Mouse (Mus musculus) limb, embryonic 13.5 days (tissue): Measurements from ENCODE around the gene Pum3. TPM values are rescaled to one million over a fixed set of nuclear protein-coding genes. Genes with fewer than 3 reads are reported as not detected.

Experiments used
- ATAC-seq: fragments of 200-750 bp; cut with Nextera tagmentation; 2 replicates; pipeline ENCODE4 v1.8.0; 2017; ENCODE audit warnings: low read depth, moderate number of reproducible peaks, moderate TSS enrichment; ENCODE audit not compliant: low FRiP score
- H3K27ac ChIP-seq: fragments of 300-500 bp; sonication (generic); 2 replicates; pipeline ENCODE4 v1.5.1; 2015; ENCODE audit warnings: inconsistent platforms, mild to moderate bottlenecking, moderate library complexity
- H3K27me3 ChIP-seq: fragments of 300-500 bp; sonication (generic); 2 replicates; pipeline ENCODE4 v1.6.1; 2015; ENCODE audit warnings: mild to moderate bottlenecking, inconsistent platforms
- H3K36me3 ChIP-seq: fragments of 300-500 bp; sonication (generic); 2 replicates; pipeline ENCODE4 v1.6.1; 2015; ENCODE audit warnings: inconsistent platforms, mild to moderate bottlenecking, moderate library complexity
- H3K4me1 ChIP-seq: fragments of 300-500 bp; sonication (generic); 2 replicates; pipeline ENCODE4 v1.6.1; 2015; ENCODE audit warnings: inconsistent platforms
- H3K4me2 ChIP-seq: fragments of 300-500 bp; sonication (generic); replicated peaks from 2 replicates; pipeline ENCODE4 v1.6.1; 2015; ENCODE audit warnings: inconsistent platforms, mild to moderate bottlenecking, moderate library complexity
- H3K4me3 ChIP-seq: fragments of 300-500 bp; sonication (generic); 2 replicates; pipeline ENCODE4 v1.5.1; 2015; ENCODE audit warnings: moderate library complexity, mild to moderate bottlenecking, inconsistent platforms
- H3K9ac ChIP-seq: fragments of 300-500 bp; sonication (generic); 2 replicates; pipeline ENCODE4 v1.6.1; 2015; ENCODE audit warnings: mild to moderate bottlenecking, inconsistent platforms
- H3K9me3 ChIP-seq: fragments of 300-500 bp; sonication (generic); 2 replicates; pipeline ENCODE4 v1.6.1; 2016; ENCODE audit warnings: inconsistent platforms
- WGBS: fragments of 180-500 bp; shearing (Covaris S2); methylation state at CpG from one replicate; pipeline ENCODE4 v1.1.7; 2015; 5-methylcytosine and 5-hydroxymethylcytosine counted together
- polyA plus RNA-seq: library from polyadenylated mRNA; unstranded; fragments of >200 nt; fragmentation: Nextera tagmentation; extraction: Ambion mirVana; gene quantifications from 2 replicates; pipeline ENCODE4 v1.2.1, GENCODE M21; 2015

Pum3 gene
- polyA plus RNA-seq, 1 experiment from 2014 or later, result 74.6 TPM

DNA sequence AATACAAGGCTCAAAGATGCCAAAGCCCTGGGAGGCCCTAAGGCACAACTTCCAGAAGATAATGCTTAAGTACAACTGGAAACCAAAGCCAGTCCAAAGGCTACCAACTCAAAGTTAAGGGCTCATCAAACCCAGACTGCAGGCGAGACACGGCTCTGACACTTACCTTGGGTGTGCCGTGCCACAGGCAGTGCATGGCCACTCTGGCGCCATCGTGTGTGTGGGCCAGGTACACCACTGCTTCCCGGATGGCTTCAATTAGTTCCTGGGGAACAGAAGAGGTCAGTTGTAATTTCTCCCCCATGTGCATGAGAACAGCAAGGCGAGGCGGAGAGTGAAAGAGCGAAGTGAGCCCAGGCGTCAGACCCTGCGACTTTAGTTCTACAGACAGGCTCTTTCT, 13.1 kb downstream of the Pum3 start:
- H3K27me3 ChIP-seq, result no peaks in the 10 kb centered on the region
- no peaks in the 10 kb centered on the region for H3K4me1 ChIP-seq
- no peak overlapping the region for H3K4me2 ChIP-seq
- H3K4me3 ChIP-seq, result no peak overlapping the region
- no peaks in the 10 kb centered on the region for H3K9me3 ChIP-seq
- ATAC-seq, result peak; percentile 64; the same call in 1 of the 2 replicates
- no peak overlapping the region for H3K9ac ChIP-seq
- H3K27ac ChIP-seq, result no peak overlapping the region
- H3K36me3 ChIP-seq, result peaks cover 79% of the 10 kb centered on the region
- WGBS, result 39% methylated on average over 11 of the region's 11 CpGs

DNA sequence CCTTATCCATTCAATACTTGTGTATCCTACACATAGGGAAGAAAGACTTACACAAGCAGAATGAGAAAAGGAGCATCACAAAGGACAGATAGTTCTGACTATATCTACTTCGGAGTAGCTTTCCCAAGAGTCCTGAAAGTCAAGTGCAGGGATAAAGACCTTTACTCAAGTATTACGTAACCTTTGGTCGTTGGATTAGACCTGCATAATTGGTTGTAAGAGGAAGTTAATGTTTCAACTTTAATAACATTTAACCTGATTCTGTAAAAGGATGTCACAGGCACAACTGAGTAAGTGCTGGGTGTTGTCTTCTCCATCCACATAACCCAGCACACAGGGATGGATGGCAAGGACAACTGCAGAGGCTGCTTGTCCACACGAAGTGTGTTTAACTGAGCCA, 18.3 kb downstream of the Pum3 start:
- Histone ChIP-seq H3K27me3 (no peaks in the 10 kb centered on the region), H3K9ac (no peak overlapping the region), H3K27ac (no peak overlapping the region), H3K9me3 (no peaks in the 10 kb centered on the region), H3K36me3 (peaks cover 65% of the 10 kb centered on the region), H3K4me2 (no peak overlapping the region), H3K4me3 (no peak overlapping the region), H3K4me1 (no peaks in the 10 kb centered on the region)
- 94% methylated on average over 4 of the region's 4 CpGs for WGBS
- no peak for ATAC-seq

DNA sequence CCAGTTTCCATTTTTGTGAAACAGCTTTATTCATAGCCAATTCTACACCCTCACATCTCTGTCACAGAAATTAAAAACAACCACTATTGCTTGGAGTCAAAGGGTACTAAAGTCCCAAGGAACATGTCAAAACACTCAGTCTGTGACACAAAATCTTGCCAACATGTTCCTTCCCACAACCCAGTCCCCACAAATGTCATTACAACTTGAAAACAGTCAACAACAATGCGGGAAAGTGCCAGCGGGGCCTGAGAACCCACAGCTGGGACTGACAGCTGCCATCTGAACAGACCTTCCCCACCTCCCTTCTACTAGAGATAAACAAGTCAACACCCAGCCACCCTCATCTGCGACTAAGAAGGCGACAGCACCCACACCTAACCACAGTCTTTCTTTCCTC, 18.9 kb downstream of the Pum3 start:
- peaks cover 59% of the 10 kb centered on the region for H3K36me3 ChIP-seq
- WGBS, result 87% methylated on average over 4 of the region's 4 CpGs

DNA sequence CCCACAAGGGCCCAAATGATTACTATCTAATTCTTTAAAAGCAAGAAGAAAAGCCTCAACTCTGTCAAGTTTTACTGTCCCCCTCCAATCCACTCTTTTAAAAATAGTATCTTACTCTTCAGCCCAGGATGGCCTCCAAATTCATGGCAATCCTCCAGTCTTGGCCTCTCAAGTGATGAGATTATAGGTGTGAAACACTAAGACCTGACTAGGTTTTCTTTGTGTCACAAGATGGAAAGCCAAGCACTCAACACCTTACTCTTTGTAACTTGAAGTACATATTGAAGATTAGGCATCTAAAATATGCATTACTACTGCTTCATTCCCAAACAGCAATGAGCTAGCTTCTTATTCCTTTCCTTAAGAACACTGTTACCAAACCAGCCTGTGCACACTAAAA, 19.8 kb downstream of the Pum3 start:
- Histone ChIP-seq H3K4me3 (no peak overlapping the region), H3K27ac (no peak overlapping the region), H3K4me2 (no peak overlapping the region), H3K4me1 (no peaks in the 10 kb centered on the region), H3K27me3 (no peaks in the 10 kb centered on the region), H3K9me3 (no peaks in the 10 kb centered on the region), H3K9ac (no peak overlapping the region), H3K36me3 (peaks cover 52% of the 10 kb centered on the region)
- ATAC-seq, result no peak

More for the DNA sequence above, 18.9 kb downstream of the Pum3 start:
- Histone ChIP-seq H3K4me1 (no peaks in the 10 kb centered on the region), H3K27me3 (no peaks in the 10 kb centered on the region), H3K9ac (no peak overlapping the region), H3K9me3 (no peaks in the 10 kb centered on the region), H3K27ac (no peak overlapping the region), H3K4me2 (no peak overlapping the region), H3K4me3 (no peak overlapping the region)
- no peak for ATAC-seq

DNA sequence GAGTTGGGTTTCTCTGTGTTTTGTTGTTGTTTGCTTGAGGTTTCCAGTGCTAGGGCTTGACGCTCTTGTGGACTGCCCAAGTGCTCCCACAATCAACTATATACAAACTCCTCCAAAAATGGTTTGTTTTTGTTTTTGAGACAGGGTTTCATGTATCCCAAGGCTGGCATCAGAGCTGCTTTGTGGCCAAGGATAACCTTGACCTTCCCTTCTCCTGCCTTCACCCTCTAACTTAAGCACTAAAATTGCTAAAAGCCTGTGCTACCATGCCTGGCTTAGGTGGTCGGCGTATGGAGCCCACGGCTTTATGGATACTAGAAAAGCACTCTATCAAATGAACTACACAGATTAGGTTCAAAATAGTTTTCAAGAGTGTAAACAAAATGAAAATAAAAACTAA, 20.4 kb downstream of the Pum3 start:
- Histone ChIP-seq H3K4me2 (no peak overlapping the region), H3K36me3 (peaks cover 50% of the 10 kb centered on the region), H3K27ac (no peak overlapping the region), H3K9ac (no peak overlapping the region), H3K4me3 (no peak overlapping the region), H3K4me1 (no peaks in the 10 kb centered on the region), H3K9me3 (no peaks in the 10 kb centered on the region), H3K27me3 (no peaks in the 10 kb centered on the region)
- no peak for ATAC-seq
- 92% methylated on average over 4 of the region's 4 CpGs for WGBS

DNA sequence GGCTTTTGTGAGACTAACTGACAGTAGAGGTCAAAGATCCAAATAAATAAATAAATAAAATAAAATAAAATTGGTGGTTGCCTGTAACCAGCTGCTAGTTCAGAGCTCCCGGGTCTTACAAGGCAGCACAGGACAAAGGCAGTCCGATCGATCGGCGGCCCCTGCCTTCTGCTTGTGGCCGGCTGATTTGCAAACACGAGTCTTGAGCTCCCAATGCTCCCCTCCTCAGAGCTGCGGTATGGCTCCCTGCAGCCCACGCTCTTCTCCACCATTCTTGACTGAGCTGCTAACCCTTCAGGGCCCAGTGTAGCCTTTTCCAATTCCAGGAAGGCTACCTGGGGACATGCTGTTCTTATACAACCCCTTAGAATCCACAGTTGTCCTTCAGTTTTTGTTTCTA, 31.8 kb downstream of the Pum3 start:
- Histone ChIP-seq H3K27me3 (no peaks in the 10 kb centered on the region), H3K4me1 (no peaks in the 10 kb centered on the region), H3K4me2 (no peak overlapping the region), H3K9ac (no peak overlapping the region), H3K27ac (no peak overlapping the region), H3K36me3 (peaks cover 83% of the 10 kb centered on the region), H3K9me3 (no peaks in the 10 kb centered on the region), H3K4me3 (no peak overlapping the region)
- no peak for ATAC-seq
- WGBS, result 85% methylated on average over 9 of the region's 9 CpGs

DNA sequence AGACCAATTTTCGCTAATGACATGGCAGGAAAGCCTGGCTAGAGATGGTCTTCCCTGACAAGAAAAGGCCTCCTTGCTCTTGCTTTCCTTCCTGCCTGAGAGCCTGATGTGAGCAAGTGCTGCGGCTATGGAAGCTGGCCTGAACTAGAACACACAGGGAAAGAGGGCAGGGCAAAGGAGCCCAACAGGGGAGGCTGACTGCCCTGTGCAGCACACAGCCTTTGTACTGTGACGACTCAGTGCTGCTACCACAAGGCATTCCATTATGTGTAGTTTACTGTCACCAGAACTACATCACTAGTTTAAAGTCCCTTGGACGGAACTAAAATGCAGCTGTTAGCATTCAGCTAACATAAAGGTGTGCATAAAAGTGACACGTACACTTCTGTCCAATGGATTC, 32.4 kb downstream of the Pum3 start:
- Histone ChIP-seq H3K27ac (no peak overlapping the region), H3K9me3 (no peaks in the 10 kb centered on the region), H3K27me3 (no peaks in the 10 kb centered on the region), H3K4me1 (no peaks in the 10 kb centered on the region), H3K4me3 (no peak overlapping the region), H3K36me3 (peaks cover 87% of the 10 kb centered on the region), H3K4me2 (no peak overlapping the region), H3K9ac (no peak overlapping the region)
- 83% methylated on average over 5 of the region's 5 CpGs for WGBS
- ATAC-seq, result no peak

DNA sequence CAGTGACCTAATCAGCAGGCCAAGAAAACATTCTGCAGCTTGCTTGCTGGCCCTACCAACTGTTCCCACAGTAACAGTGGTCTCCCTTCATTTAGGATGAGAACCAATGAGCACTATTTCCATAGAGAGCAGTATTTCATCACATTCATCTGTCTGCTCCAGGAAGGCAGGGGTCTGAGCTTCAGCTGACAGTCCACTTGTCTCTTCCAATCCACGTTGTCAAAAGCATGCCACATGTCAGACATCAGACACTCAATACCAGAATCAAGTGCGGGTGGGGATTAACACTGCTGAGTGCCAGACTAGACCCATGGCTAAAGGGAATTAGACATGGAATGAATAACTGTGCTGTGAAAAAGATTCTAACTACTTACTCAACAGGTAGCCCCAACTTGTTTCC, 32.9 kb downstream of the Pum3 start:
- no peaks in the 10 kb centered on the region for H3K9me3 ChIP-seq
- H3K36me3 ChIP-seq, result peaks cover 87% of the 10 kb centered on the region
- H3K9ac ChIP-seq, result no peak overlapping the region
- H3K4me2 ChIP-seq, result no peak overlapping the region
- H3K4me1 ChIP-seq, result no peaks in the 10 kb centered on the region
- no peaks in the 10 kb centered on the region for H3K27me3 ChIP-seq
- 79% methylated on average over 2 of the region's 2 CpGs for WGBS
- no peak overlapping the region for H3K27ac ChIP-seq
- no peak overlapping the region for H3K4me3 ChIP-seq
- no peak for ATAC-seq

DNA sequence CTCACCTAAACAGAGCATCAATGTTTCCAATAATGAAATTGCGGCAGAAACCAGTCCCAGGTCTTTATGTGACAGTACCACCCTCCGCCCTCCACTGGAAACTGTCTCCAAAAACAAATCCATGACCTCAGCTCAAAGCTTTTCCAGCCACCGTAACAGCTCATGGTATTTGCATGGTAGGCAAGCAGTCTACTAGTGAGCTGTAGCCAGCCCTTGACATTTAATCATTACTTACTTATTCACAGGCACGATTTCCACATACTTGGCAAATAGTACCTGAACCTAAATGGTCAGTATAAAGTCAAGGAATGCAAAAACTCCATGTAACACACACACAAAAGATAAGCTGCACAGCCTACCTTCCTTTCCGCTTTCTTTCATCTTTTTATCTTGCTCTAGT, 33.7 kb downstream of the Pum3 start:
- 91% methylated on average over 5 of the region's 5 CpGs for WGBS
- no peak overlapping the region for H3K4me3 ChIP-seq
- H3K4me2 ChIP-seq, result no peak overlapping the region
- H3K9me3 ChIP-seq, result no peaks in the 10 kb centered on the region
- no peaks in the 10 kb centered on the region for H3K27me3 ChIP-seq
- no peak for ATAC-seq
- H3K4me1 ChIP-seq, result no peaks in the 10 kb centered on the region
- no peak overlapping the region for H3K27ac ChIP-seq
- H3K9ac ChIP-seq, result no peak overlapping the region
- H3K36me3 ChIP-seq, result peaks cover 85% of the 10 kb centered on the region

DNA sequence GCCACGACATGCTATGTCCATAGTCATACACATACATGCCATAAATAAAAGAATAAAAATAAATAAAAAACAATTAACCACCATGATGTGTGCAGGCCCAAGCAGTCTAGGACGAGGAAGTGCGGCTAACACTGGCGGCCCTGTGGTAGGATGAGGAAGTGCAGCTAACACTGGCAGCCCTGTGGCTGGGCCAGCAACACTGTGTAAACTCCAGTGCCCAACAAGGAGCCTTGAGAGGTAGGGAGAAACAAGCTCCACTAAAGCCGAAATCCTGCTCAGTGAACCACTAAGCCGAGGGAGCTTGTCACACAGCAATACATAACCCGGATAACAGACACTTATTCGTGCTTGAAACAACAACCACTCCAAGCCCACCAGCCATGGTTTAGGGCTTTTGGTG, 34.1 kb downstream of the Pum3 start:
- no peaks in the 10 kb centered on the region for H3K4me1 ChIP-seq
- no peak overlapping the region for H3K4me2 ChIP-seq
- H3K27ac ChIP-seq, result no peak overlapping the region
- H3K27me3 ChIP-seq, result no peaks in the 10 kb centered on the region
- H3K9ac ChIP-seq, result no peak overlapping the region
- H3K4me3 ChIP-seq, result no peak overlapping the region
- no peak for ATAC-seq
- no peaks in the 10 kb centered on the region for H3K9me3 ChIP-seq
- WGBS, result 90% methylated on average over 8 of the region's 8 CpGs
- peaks cover 85% of the 10 kb centered on the region for H3K36me3 ChIP-seq

DNA sequence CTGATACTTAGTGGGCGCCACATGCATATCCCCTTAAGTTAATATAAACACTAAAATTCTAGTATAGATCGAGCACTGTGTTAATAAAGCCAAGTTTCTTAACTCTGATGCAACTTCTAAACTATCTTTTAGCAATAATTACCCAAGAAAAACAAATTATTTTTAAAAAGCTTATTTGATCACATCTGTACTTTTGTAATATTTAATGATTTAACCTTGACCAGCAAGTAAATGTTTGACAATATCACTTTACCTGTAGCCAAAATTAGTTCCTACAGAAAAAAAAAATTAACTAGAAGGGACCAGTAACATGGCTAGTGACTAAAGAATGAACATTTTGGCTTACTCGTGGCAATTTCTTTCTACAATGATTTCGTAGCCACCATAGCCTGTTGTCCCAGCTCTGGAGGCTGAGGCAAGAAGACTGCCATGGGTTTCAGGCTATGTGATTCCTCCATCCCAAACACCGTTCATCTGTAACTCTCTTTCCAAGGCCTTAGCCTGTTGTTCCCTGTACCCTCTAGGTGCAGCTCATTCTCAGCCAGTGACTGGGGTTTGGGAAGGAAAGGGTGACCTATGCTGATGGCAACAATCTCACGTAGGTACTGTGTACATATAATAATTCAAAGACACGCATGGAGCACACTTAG, 35.2 kb downstream of the Pum3 start:
- H3K27me3 ChIP-seq, result no peaks in the 10 kb centered on the region
- WGBS, result 90% methylated on average over 7 of the region's 7 CpGs
- no peaks in the 10 kb centered on the region for H3K9me3 ChIP-seq
- no peaks in the 10 kb centered on the region for H3K4me1 ChIP-seq
- H3K36me3 ChIP-seq, result peaks cover 84% of the 10 kb centered on the region
- no peak overlapping the region for H3K4me2 ChIP-seq
- ATAC-seq, result no peak
- H3K4me3 ChIP-seq, result no peak overlapping the region
- H3K9ac ChIP-seq, result no peak overlapping the region
- no peak overlapping the region for H3K27ac ChIP-seq

DNA sequence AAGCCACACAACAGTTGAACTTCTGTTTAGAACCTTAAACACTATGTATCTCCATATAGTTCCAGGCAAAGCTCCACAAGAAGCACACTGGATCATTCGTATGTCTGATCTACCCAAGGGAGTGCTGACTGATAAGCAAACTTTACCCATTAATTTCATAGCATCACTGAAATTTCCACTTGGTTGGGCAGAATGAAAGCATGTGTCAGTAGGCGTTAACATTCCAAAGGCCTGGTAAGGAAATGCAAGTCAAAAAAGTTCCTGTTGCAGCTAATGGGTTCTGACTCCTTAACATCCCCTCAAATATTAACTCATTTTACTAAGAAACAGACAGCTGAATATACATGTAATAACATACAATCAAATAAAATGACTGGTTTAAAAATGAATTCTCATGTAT, 37.2 kb downstream of the Pum3 start:
- no peak for ATAC-seq
- 91% methylated on average over 2 of the region's 2 CpGs for WGBS
- Histone ChIP-seq H3K4me2 (no peak overlapping the region), H3K9ac (no peak overlapping the region), H3K4me3 (no peak overlapping the region), H3K27ac (no peak overlapping the region), H3K27me3 (no peaks in the 10 kb centered on the region), H3K4me1 (no peaks in the 10 kb centered on the region), H3K9me3 (no peaks in the 10 kb centered on the region), H3K36me3 (peaks cover 83% of the 10 kb centered on the region)

DNA sequence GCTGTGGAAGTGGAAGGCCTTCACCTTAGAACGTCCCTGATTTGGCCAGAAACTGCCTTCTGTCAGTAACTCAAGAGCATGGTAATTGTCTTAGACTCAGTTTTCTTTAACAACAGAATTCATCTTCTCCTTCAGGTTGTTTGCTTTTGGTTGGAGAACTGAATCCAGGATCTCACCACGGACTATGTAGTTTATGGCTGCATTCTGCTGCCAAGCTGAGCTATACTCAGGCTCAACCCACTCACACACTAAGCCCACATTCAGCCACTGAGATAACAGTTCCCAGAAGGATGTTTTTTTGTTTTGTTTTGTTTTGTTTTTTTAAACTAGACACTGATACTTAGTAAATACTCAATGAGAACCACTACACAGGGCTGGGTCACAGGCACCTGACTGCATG, 38.3 kb downstream of the Pum3 start:
- Histone ChIP-seq H3K9ac (no peak overlapping the region), H3K27me3 (no peaks in the 10 kb centered on the region), H3K36me3 (peaks cover 84% of the 10 kb centered on the region), H3K9me3 (no peaks in the 10 kb centered on the region), H3K27ac (no peak overlapping the region), H3K4me2 (no peak overlapping the region), H3K4me1 (no peaks in the 10 kb centered on the region), H3K4me3 (no peak overlapping the region)
- 95% methylated on average over 2 of the region's 2 CpGs for WGBS
- ATAC-seq, result no peak
